In the genomic region with DNA sequence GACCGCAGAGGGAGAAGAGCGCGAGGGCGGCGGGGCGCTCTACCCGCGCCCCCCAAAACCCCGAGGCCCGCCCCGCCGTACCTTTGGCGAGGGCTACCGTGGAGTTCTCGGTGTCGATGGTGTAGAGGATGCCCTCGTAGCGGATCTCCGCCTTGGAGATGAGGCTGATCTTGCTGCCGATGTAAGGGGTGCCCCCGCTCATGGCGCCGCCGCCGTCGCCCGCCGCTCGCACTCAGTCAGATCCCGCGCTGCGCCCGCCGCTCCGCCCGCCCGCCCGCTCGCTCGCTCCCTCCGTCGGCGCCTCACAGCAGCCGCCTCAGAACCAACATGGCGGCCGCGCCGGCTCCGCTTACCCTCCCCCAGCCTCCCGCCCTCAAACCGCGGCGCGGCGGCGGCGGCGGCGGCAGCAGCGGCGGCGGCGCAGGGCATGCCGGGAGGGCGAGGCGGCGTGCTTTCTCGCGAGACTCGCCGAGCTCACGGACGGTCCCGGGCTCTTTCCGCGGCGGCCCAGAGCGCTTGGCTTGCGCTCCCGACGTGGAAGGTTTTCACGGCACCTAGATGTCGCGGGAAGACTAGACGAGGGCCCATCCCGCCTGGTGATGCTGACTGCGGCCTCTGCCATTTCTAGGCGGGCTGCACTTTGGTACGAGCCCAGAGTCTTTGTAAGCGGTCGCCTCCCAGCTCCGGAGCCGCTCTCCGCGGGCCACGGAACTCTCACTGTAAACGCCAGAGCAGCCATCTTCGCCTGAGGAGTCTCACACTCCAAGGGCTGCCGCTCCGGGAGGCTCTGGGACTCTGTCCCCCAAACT, we compare ENCODE assay signal across 8 mouse cellular contexts. TPM values are rescaled to one million over a fixed set of nuclear protein-coding genes. Genes with fewer than 3 reads are reported as not detected.
DNase-seq lines count a peak whose midpoint lies in the region; ATAC-seq lines count a peak whose summit lies in the region.

No protein-coding gene starts in this region.

- under 1% methylated on average over 99 of the region's 100 CpGs for WGBS in hindbrain, embryonic 13.5 days

- peak overlapping the region; percentile 98 for H3K9ac ChIP-seq in hindbrain, embryonic 13.5 days

- peak; percentile 93 for DNase-seq in R1 (ENCODE audit: low read depth, low spot score)
- peak; percentile 94 to 96 for DNase-seq in cerebellum, postnatal 14 days
- DNase-seq in frontal cortex, postnatal 14 days (ENCODE audit: low spot score in 2 of 2) = peak; percentile 87
- peak; percentile 92 to 93 for DNase-seq in layer of hippocampus, postnatal 14 days (ENCODE audit: low spot score in 2 of 2)
- DNase-seq in lung, postnatal 10 days = peak; percentile 96
- DNase-seq in ovary, postnatal 14 days (ENCODE audit: low spot score) = peak; percentile 91
- DNase-seq in thymus, postnatal 10 days (ENCODE audit: low spot score in 2 of 2) = peak; percentile 87 to 92

- no peaks in the 10 kb centered on the region for H3K27me3 ChIP-seq in hindbrain, embryonic 13.5 days

- H3K27ac ChIP-seq in hindbrain, embryonic 13.5 days = peak overlapping the region; percentile 99

- H3K4me1 ChIP-seq in hindbrain, embryonic 13.5 days (replicated peaks) = peaks cover 41% of the 10 kb centered on the region

- no peaks in the 10 kb centered on the region for H3K9me3 ChIP-seq in hindbrain, embryonic 13.5 days

- peak; percentile 95 for ATAC-seq in hindbrain, embryonic 13.5 days (ENCODE audit: low FRiP score)

- H3K4me3 ChIP-seq in hindbrain, embryonic 13.5 days = peak overlapping the region; percentile 94

- no peaks in the 10 kb centered on the region for H3K36me3 ChIP-seq in hindbrain, embryonic 13.5 days

- peak overlapping the region; percentile 85 for H3K4me2 ChIP-seq in hindbrain, embryonic 13.5 days

RNA-seq across cellular contexts. Expression of a gene that starts 3.6 kb away (rescaled TPM):
- polyA plus RNA-seq in hindbrain, embryonic 13.5 days (2015; fragmentation: Nextera tagmentation; extraction: Ambion mirVana) = 67.3 and 68.1 TPM in 2 replicates
- total RNA-seq in layer of hippocampus, postnatal 14 days (2021) = 10 to 100 TPM; 71.2 to 77.8 TPM

Comparison
In these comparisons a context has a peak if more than half of its experiments do, and no peak if none do; other contexts are left out.
1. Peak in every context shown above with its lines: DNase-seq, ATAC-seq, H3K4me3 ChIP-seq and H3K27ac ChIP-seq.